Mouse (Mus musculus): ENCODE results near the gene Rnf130.

DNA sequence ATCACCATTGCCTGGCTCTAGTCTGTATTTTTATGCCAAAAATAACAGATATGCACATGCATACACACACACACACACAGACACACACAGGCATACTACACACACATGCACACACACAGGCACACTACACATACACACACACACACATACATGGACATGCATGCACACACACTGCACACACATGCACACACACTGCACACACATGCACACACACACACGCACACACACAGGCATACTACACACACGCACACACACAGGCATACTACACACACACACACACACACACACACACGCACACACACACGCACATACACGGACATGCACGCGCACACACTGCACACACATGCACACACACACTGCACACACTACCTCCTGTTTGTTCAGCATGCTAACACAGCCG, 46.2 kb upstream of the Rnf130 start:
- TF ChIP-seq CTCF (conservative IDR thresholded peaks at IDR 0.05; ENCODE audit: insufficient read depth, insufficient read length, low read depth, low read length) (no peak), POLR2A (IDR thresholded peaks at IDR 0.05; ENCODE audit: low read depth, low read length) (no peak)

All from kidney, adult 2 months (tissue).